In genomic region chr8:77292649-77293048, GRCm38 (mm10) we compare ENCODE assay signal across 16 mouse cellular contexts.
DNase-seq lines count a peak whose midpoint lies in the region; ATAC-seq lines count a peak whose summit lies in the region.
"Had no signal": no experiment of that assay in that cellular context is flagged by ENCODE, and none has a peak within 500 bp of the region (broad histone marks: within the 10 kb centered on the region; RNA-seq: fewer than 3 reads in every experiment).

No protein-coding gene starts in this region.

- peak overlapping the region; percentile 54 for H3K27ac ChIP-seq in hindbrain, embryonic 10.5 days
- H3K27ac ChIP-seq in hindbrain, embryonic 14.5 days, result no peak overlapping the region
- H3K27ac ChIP-seq in midbrain, embryonic 14.5 days (replicated peaks; ENCODE audit: low read depth, low read length), result no peak overlapping the region
- H3K27ac ChIP-seq in midbrain, embryonic 11.5 days (ENCODE audit: low read depth, low read length), result no peak overlapping the region
- H3K27ac ChIP-seq in forebrain, embryonic 13.5 days, result no peak overlapping the region

- DNase-seq in hindbrain, embryonic 10.5 days (ENCODE audit: low spot score), result no peak
- DNase-seq in hindbrain, embryonic 14.5 days (ENCODE audit: low spot score), result no peak
- DNase-seq in midbrain, embryonic 14.5 days, result peak; percentile 28
- DNase-seq in midbrain, embryonic 11.5 days (ENCODE audit: low spot score, missing footprints), result no peak
- DNase-seq in thymus, postnatal 25 days, result peak; percentile 44
- DNase-seq in lung, postnatal 36 days, result no peak
- DNase-seq in gastrocnemius, adult 8-10 months (ENCODE audit: low spot score in 2 of 2), result no peak
- DNase-seq: adrenal gland, postnatal 25 days; cerebellum, adult 11 months; gastrocnemius, postnatal 36 days; heart, postnatal 10 days; kidney, adult 9 months; lung, postnatal 14 days had no signal

- H3K4me2 ChIP-seq in hindbrain, embryonic 14.5 days (replicated peaks), result no peak overlapping the region
- H3K4me2 ChIP-seq in midbrain, embryonic 14.5 days (ENCODE audit: low read length), result no peak overlapping the region
- H3K4me2 ChIP-seq in midbrain, embryonic 11.5 days, result no peak overlapping the region
- H3K4me2 ChIP-seq in forebrain, embryonic 13.5 days, result no peak overlapping the region
- H3K4me2 ChIP-seq: liver, embryonic 11.5 days had no signal

- WGBS in hindbrain, embryonic 10.5 days, result 51% methylated on average over 11 of the region's 11 CpGs
- 48% methylated on average over 11 of the region's 11 CpGs for WGBS in hindbrain, embryonic 14.5 days
- WGBS in midbrain, embryonic 14.5 days, result 53% methylated on average over 11 of the region's 11 CpGs
- 72% methylated on average over 11 of the region's 11 CpGs for WGBS in midbrain, embryonic 11.5 days
- WGBS in forebrain, embryonic 13.5 days, result 55% methylated on average over 11 of the region's 11 CpGs

- ATAC-seq in hindbrain, embryonic 14.5 days (ENCODE audit: low FRiP score), result no peak
- no peak for ATAC-seq in midbrain, embryonic 14.5 days (ENCODE audit: low FRiP score, low TSS enrichment)
- no peak for ATAC-seq in midbrain, embryonic 11.5 days (ENCODE audit: low FRiP score)
- ATAC-seq in forebrain, embryonic 13.5 days, result peak; percentile 38; the same call in 1 of the 2 replicates
- ATAC-seq: Patski had no signal

- no peaks in the 10 kb centered on the region for H3K27me3 ChIP-seq in hindbrain, embryonic 10.5 days (ENCODE audit: insufficient read depth, poor library complexity, severe bottlenecking)
- H3K27me3 ChIP-seq in hindbrain, embryonic 14.5 days (ENCODE audit: control insufficient read depth, insufficient read depth, low read length), result no peaks in the 10 kb centered on the region
- H3K27me3 ChIP-seq in midbrain, embryonic 14.5 days (ENCODE audit: control insufficient read depth, insufficient read depth, low read length), result no peaks in the 10 kb centered on the region
- no peaks in the 10 kb centered on the region for H3K27me3 ChIP-seq in midbrain, embryonic 11.5 days (ENCODE audit: control insufficient read depth, insufficient read depth, low read length)
- no peaks in the 10 kb centered on the region for H3K27me3 ChIP-seq in forebrain, embryonic 13.5 days
- H3K27me3 ChIP-seq: Patski had no signal

- H3K4me1 ChIP-seq in hindbrain, embryonic 10.5 days (replicated peaks), result peaks cover 11% of the 10 kb centered on the region; the same call in 1 of the 2 replicates
- H3K4me1 ChIP-seq in hindbrain, embryonic 14.5 days (replicated peaks; ENCODE audit: control insufficient read depth, insufficient read depth, low read length), result no peaks in the 10 kb centered on the region
- no peaks in the 10 kb centered on the region for H3K4me1 ChIP-seq in midbrain, embryonic 14.5 days (ENCODE audit: control insufficient read depth, insufficient read depth, low read length)
- no peaks in the 10 kb centered on the region for H3K4me1 ChIP-seq in midbrain, embryonic 11.5 days (ENCODE audit: control insufficient read depth, insufficient read depth, low read length)
- H3K4me1 ChIP-seq in forebrain, embryonic 13.5 days, result 0 out of 2 replicates have a peak, but pooled peaks cover 10% of the 10 kb centered on the region

- H3K9ac ChIP-seq in hindbrain, embryonic 14.5 days, result no peak overlapping the region
- no peak overlapping the region for H3K9ac ChIP-seq in midbrain, embryonic 14.5 days (replicated peaks; ENCODE audit: low read length)
- H3K9ac ChIP-seq in midbrain, embryonic 11.5 days (ENCODE audit: low read length), result no peak overlapping the region
- no peak overlapping the region for H3K9ac ChIP-seq in forebrain, embryonic 13.5 days

- peaks cover 8% of the 10 kb centered on the region; the same call in 1 of the 2 replicates for H3K9me3 ChIP-seq in hindbrain, embryonic 10.5 days
- H3K9me3 ChIP-seq in hindbrain, embryonic 14.5 days (ENCODE audit: control insufficient read depth, low read length), result no peaks in the 10 kb centered on the region
- H3K9me3 ChIP-seq in midbrain, embryonic 14.5 days (ENCODE audit: control insufficient read depth, low read length), result no peaks in the 10 kb centered on the region; the same call in 1 of the 2 replicates
- H3K9me3 ChIP-seq in midbrain, embryonic 11.5 days (ENCODE audit: control insufficient read depth, low read length), result peaks cover 5% of the 10 kb centered on the region; the same call in 1 of the 2 replicates
- H3K9me3 ChIP-seq in forebrain, embryonic 13.5 days (replicated peaks), result no peaks in the 10 kb centered on the region

- H3K4me3 ChIP-seq in hindbrain, embryonic 10.5 days, result no peak overlapping the region; the same call in 1 of the 2 replicates
- H3K4me3 ChIP-seq in hindbrain, embryonic 14.5 days (replicated peaks; ENCODE audit: low read length), result no peak overlapping the region
- no peak overlapping the region for H3K4me3 ChIP-seq in midbrain, embryonic 14.5 days (replicated peaks; ENCODE audit: low read depth, low read length)
- H3K4me3 ChIP-seq in midbrain, embryonic 11.5 days (ENCODE audit: low read depth, low read length), result no peak overlapping the region
- H3K4me3 ChIP-seq in forebrain, embryonic 13.5 days, result no peak overlapping the region

- H3K36me3 ChIP-seq in hindbrain, embryonic 10.5 days, result peaks cover 17% of the 10 kb centered on the region; the same call in 1 of the 2 replicates
- H3K36me3 ChIP-seq in hindbrain, embryonic 14.5 days (replicated peaks; ENCODE audit: control insufficient read depth, insufficient read depth), result no peaks in the 10 kb centered on the region
- H3K36me3 ChIP-seq in midbrain, embryonic 14.5 days (ENCODE audit: control insufficient read depth, insufficient read depth, low read length), result no peaks in the 10 kb centered on the region
- no peaks in the 10 kb centered on the region for H3K36me3 ChIP-seq in midbrain, embryonic 11.5 days (ENCODE audit: control insufficient read depth, insufficient read depth, low read length)
- no peaks in the 10 kb centered on the region for H3K36me3 ChIP-seq in forebrain, embryonic 13.5 days (ENCODE audit: poor library complexity, severe bottlenecking)

Comparison
In these comparisons a context has a peak if more than half of its experiments do, and no peak if none do; other contexts are left out.
1. DNase-seq: peak in midbrain, embryonic 14.5 days (single experiment) and thymus, postnatal 25 days (single experiment); none in hindbrain, embryonic 10.5 days (single experiment), hindbrain, embryonic 14.5 days (single experiment), midbrain, embryonic 11.5 days (single experiment), lung, postnatal 36 days (single experiment) and gastrocnemius, adult 8-10 months (0 of 2).